Mouse (Mus musculus) heart, postnatal 0 days (tissue): ENCODE data around the gene Hist1h4h. TPM values are rescaled to one million over a fixed set of nuclear protein-coding genes. Genes with fewer than 3 reads are reported as not detected.

Source experiments
- ATAC-seq: fragments of 200-750 bp; cut with Nextera tagmentation; 2 replicates; pipeline ENCODE4 v1.8.0; 2017; ENCODE audit warnings: low read depth, moderate number of reproducible peaks, moderate library complexity; ENCODE audit not compliant: insufficient read depth
- DNase-seq: peaks from one replicate; pipeline ENCODE4 v3.0.0-alpha.2; 2016; ENCODE audit warnings: low spot score
- H3K27ac ChIP-seq: fragments of 300-500 bp; sonication (generic); 2 replicates; pipeline ENCODE4 v1.5.1; 2014; ENCODE audit warnings: low read depth, mild to moderate bottlenecking
- H3K27me3 ChIP-seq: fragments of 300-500 bp; sonication (generic); 2 replicates; pipeline ENCODE4 v1.6.1; 2014; ENCODE audit warnings: low read length, mixed read lengths; ENCODE audit not compliant: control insufficient read depth, insufficient read depth
- H3K36me3 ChIP-seq: fragments of 300-500 bp; sonication (generic); replicated peaks from 2 replicates; pipeline ENCODE4 v1.6.1; 2014; ENCODE audit warnings: low read length, mixed read lengths; ENCODE audit not compliant: control insufficient read depth, insufficient read depth
- H3K4me1 ChIP-seq: fragments of 300-500 bp; sonication (generic); 2 replicates; pipeline ENCODE4 v1.6.1; 2014; ENCODE audit warnings: antibody characterized with exemption; ENCODE audit not compliant: control insufficient read depth, insufficient read depth
- H3K4me2 ChIP-seq: fragments of 300-500 bp; sonication (generic); 2 replicates; pipeline ENCODE4 v1.6.1; 2014; ENCODE audit warnings: low read depth, mild to moderate bottlenecking, low read length, moderate library complexity
- H3K4me3 ChIP-seq: fragments of 300-500 bp; sonication (generic); 2 replicates; pipeline ENCODE4 v1.5.1; 2014; ENCODE audit warnings: low read depth, low read length
- H3K9ac ChIP-seq: fragments of 300-500 bp; sonication (generic); replicated peaks from 2 replicates; pipeline ENCODE4 v1.6.1; 2014; ENCODE audit warnings: low read depth, low read length, mixed read lengths
- H3K9me3 ChIP-seq: fragments of 300-500 bp; sonication (generic); replicated peaks from 2 replicates; pipeline ENCODE4 v1.6.1; 2016; ENCODE audit warnings: low read length; ENCODE audit not compliant: control insufficient read depth
- CTCF ChIP-seq: IDR thresholded peaks from 2 replicates; pipeline ENCODE4 v1.5.1; 2016; ENCODE audit warnings: antibody characterized with exemption, control low read depth, low read depth
- EP300 ChIP-seq: IDR thresholded peaks from 2 replicates; pipeline ENCODE4 v1.6.1; 2016; ENCODE audit warnings: antibody characterized with exemption, low read depth
- WGBS: fragments of 180-500 bp; shearing (Covaris S2); extraction: QIAGEN DNeasy Blood & Tissue Kit; methylation state at CpG from one replicate; pipeline ENCODE4 v1.1.7; 2014; 5-methylcytosine and 5-hydroxymethylcytosine counted together
- polyA plus RNA-seq: library from polyadenylated mRNA; unstranded; fragments of >200 nt; fragmentation: Nextera tagmentation; extraction: Ambion mirVana; gene quantifications from 2 replicates; pipeline ENCODE4 v1.2.1, GENCODE M21; 2015
- total RNA-seq: library from RNA; depleted of rRNA; stranded (reverse); fragments of >200 nt; gene quantifications from 2 replicates; pipeline ENCODE4 v1.2.3, GENCODE M21; 2014; ENCODE audit warnings: low replicate concordance

The Hist1h4h gene
- total and polyA plus RNA-seq, 2 experiments from 2014 or later, result 30.4 to 4,565 TPM

DNA sequence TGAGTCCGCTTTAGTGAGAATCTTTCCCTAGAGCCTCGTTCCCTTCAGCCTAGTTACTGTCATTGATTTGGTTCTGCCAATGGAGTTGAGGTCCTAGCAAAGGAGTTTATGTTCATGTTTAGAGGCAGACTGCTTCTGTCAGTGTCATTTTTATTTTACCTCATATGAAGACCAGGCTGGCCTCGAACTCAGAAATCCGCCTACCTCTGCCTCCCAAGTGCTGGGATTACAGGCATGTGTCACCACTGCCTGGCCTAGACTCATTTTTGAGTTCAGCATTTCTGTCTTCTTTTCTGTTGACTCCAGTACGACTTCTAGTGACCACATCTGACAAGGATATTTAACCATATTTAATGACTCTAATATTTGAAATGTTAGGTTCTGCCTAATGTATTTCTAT is 15.6 kb upstream of the Hist1h4h start:
- DNase-seq, result no peak
- Histone ChIP-seq H3K4me2 (no peak overlapping the region), H3K9ac (no peak overlapping the region), H3K36me3 (no peaks in the 10 kb centered on the region), H3K4me1 (no peaks in the 10 kb centered on the region), H3K27ac (no peak overlapping the region), H3K4me3 (no peak overlapping the region), H3K9me3 (no peaks in the 10 kb centered on the region), H3K27me3 (no peaks in the 10 kb centered on the region)
- TF ChIP-seq CTCF, result no peak
- no peak for ATAC-seq
- WGBS, result 78% methylated on average over 5 of the region's 5 CpGs

DNA sequence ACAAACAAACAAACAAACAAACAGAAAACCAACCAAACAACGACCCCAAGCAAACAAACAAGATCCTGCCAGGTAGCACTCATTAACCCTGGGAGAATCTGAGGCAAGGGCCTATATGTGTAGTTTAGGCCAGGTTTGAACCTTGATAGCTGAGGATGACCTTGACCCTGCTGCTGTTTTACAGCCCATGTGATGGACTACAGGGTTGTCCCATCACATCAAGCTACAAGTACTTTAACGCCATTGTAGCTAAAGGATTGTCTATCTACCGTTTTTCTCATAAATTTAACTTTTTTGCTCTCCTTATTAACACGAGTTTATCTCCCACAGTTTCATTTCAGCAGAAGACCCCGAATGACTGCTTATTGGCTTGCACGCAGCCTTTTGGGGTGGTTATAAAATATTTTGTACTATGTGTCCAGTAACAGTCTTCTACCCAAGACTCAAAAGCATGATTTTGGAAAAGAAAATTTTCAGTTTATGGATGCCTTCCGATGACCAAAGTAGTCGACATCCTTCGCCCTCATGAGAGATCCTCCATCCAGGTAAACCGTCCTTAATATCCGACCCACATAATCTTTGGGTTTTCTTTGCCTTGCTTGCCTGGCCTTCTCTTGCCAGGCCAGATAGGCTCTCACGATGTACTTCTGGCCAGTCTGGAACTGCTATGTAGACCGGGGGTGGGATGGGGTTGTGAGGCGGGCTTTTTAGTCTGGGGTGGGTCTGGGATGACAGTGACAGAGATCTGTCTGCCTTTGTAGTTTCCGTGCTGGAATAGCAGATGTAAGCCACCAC is 14.8 kb upstream of the Hist1h4h start:
- DNase-seq (no peak), ATAC-seq (no peak)
- TF ChIP-seq EP300 (no peak), CTCF (no peak)
- WGBS, result 59% methylated on average over 15 of the region's 15 CpGs
- Histone ChIP-seq H3K4me3 (peak overlapping the region; percentile 11; the same call in 1 of the 2 replicates), H3K4me1 (no peaks in the 10 kb centered on the region), H3K9ac (no peak overlapping the region), H3K27ac (no peak overlapping the region), H3K36me3 (no peaks in the 10 kb centered on the region), H3K9me3 (no peaks in the 10 kb centered on the region), H3K4me2 (peak overlapping the region; percentile 80; the same call in 1 of the 2 replicates), H3K27me3 (no peaks in the 10 kb centered on the region)

DNA sequence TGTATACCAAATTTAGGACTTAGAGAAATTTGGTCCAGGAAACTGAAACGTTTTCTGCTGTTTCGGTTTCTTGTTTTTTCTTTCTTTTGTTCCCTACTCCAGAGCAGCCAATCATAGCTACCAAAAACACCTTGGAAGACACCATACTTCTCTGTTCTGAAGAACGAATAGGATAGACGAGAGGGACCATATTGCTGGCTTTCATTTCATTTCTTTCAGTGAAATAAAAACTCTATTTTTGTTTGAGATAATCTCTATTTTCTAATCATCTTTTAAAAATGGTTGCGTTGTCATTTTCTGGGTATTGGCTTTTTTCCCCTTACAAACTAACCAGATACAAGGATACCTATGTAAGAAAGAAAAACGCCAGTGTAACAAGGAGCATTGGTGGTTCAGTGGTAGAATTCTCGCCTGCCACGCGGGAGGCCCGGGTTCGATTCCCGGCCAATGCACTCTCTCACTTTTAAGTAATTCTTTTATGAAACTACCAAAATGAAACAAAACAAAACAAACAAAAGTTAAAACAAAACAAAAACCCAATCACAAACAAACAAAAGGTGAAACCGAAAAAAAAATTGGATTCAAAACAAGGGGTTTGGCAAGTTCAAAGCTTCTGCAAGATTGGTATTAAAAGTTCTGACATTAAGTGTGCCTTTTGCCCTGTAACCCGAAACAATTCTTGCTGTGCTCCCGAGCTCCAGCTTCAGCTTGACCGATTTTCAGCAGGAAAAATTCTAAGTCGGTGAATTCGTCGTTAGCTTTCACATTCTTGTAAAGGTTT is 13.8 kb upstream of the Hist1h4h start:
- peak overlapping the region; percentile 59 for H3K4me3 ChIP-seq
- no peaks in the 10 kb centered on the region for H3K36me3 ChIP-seq
- peak; percentile 47; the same call in 1 of the 2 replicates for ATAC-seq
- no peak for TF ChIP-seq CTCF
- peak; percentile 35; the same call in 1 of the 2 replicates for TF ChIP-seq EP300
- under 1% methylated on average over 19 of the region's 19 CpGs for WGBS
- no peak overlapping the region for H3K9ac ChIP-seq
- no peaks in the 10 kb centered on the region for H3K4me1 ChIP-seq
- no peaks in the 10 kb centered on the region for H3K27me3 ChIP-seq
- DNase-seq, result peak; percentile 60
- H3K4me2 ChIP-seq, result peak overlapping the region; percentile 80
- peak overlapping the region; percentile 79 for H3K27ac ChIP-seq
- H3K9me3 ChIP-seq, result no peaks in the 10 kb centered on the region

DNA sequence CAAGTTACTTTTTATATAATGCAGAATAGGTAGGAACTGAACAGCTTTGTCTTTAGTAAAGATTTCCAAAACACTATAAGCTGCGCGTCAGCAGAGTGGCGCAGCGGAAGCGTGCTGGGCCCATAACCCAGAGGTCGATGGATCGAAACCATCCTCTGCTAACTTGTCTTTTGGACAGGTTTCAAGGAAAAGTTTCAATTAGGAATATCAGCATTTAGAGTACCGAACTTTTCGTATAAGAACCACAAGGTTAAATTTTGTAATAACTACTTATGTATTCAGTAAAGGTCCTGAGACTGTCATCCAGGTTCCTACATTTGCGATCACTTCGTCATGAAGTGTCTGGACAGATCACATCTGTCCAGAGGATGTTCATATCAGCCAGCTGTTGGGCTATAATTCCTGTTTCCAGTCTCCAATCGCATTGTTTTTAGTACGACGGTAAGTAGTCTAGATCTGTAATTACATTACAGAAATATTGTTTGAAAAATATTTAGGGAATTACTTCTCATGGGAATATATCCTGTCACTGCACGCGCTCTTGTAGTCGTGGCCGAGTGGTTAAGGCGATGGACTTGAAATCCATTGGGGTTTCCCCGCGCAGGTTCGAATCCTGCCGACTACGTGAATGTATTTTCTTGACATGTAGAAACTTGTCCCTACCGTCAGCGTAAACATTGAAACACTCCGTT is 13.1 kb upstream of the Hist1h4h start:
- Histone ChIP-seq H3K9ac (no peak overlapping the region; the same call in 1 of the 2 replicates), H3K9me3 (no peaks in the 10 kb centered on the region), H3K27me3 (no peaks in the 10 kb centered on the region), H3K36me3 (no peaks in the 10 kb centered on the region), H3K4me2 (peak overlapping the region; percentile 80), H3K27ac (peak overlapping the region; percentile 79), H3K4me1 (no peaks in the 10 kb centered on the region), H3K4me3 (peak overlapping the region; percentile 59)
- DNase-seq (peak; percentile 79), ATAC-seq (peak; percentile 87)
- no peak for TF ChIP-seq CTCF
- TF ChIP-seq EP300, result 0 out of 2 replicates have a peak, but pooled peaks have one; percentile 2
- WGBS, result under 1% methylated on average over 27 of the region's 27 CpGs

DNA sequence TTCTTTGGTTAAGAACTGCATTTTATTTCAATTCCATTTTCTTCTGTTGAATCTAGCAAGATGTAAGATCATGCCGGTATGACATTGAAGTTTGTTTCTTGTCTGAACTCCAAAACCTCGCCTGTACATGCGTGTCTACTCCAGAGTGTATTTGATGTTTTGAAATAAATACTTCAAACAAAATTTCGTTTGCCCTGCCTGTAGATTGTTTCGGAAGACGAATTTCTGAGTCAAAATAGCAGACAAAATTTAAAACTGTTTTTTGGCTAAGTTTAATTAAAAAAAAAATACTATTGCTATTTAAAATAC is 12.6 kb upstream of the Hist1h4h start:
- peak overlapping the region; percentile 59 for H3K4me3 ChIP-seq
- under 1% methylated on average over 6 of the region's 6 CpGs for WGBS
- no peaks in the 10 kb centered on the region for H3K4me1 ChIP-seq
- no peaks in the 10 kb centered on the region for H3K27me3 ChIP-seq
- no peak overlapping the region; the same call in 1 of the 2 replicates for H3K9ac ChIP-seq
- H3K36me3 ChIP-seq, result no peaks in the 10 kb centered on the region
- DNase-seq, result no peak
- peak overlapping the region; percentile 54 for H3K27ac ChIP-seq
- H3K9me3 ChIP-seq, result no peaks in the 10 kb centered on the region
- ATAC-seq, result no peak
- TF ChIP-seq CTCF (no peak), EP300 (no peak)
- peak overlapping the region; percentile 80 for H3K4me2 ChIP-seq
